Mouse (Mus musculus) liver, embryonic 12.5 days (tissue): Measurements from ENCODE around the gene Abcg3. TPM values are rescaled to one million over a fixed set of nuclear protein-coding genes. Genes with fewer than 3 reads are reported as not detected.

Experiments
- ATAC-seq: fragments of 200-750 bp; cut with Nextera tagmentation; 2 replicates; pipeline ENCODE4 v1.8.0; 2017; ENCODE audit warnings: moderate number of reproducible peaks, mild to moderate bottlenecking, moderate library complexity
- H3K27ac ChIP-seq: fragments of 300-500 bp; sonication (generic); 2 replicates; pipeline ENCODE4 v1.5.1; 2016; ENCODE audit warnings: mild to moderate bottlenecking
- H3K27me3 ChIP-seq: fragments of 300-500 bp; sonication (generic); replicated peaks from 2 replicates; pipeline ENCODE4 v1.6.1; 2016; ENCODE audit warnings: mild to moderate bottlenecking, moderate library complexity
- H3K36me3 ChIP-seq: fragments of 300-500 bp; sonication (generic); 2 replicates; pipeline ENCODE4 v1.6.1; 2016; ENCODE audit warnings: mild to moderate bottlenecking, moderate library complexity
- H3K4me1 ChIP-seq: fragments of 300-500 bp; sonication (generic); 2 replicates; pipeline ENCODE4 v1.6.1; 2016
- H3K4me2 ChIP-seq: fragments of 300-500 bp; sonication (generic); 2 replicates; pipeline ENCODE4 v1.6.1; 2016; ENCODE audit warnings: mild to moderate bottlenecking, moderate library complexity
- H3K4me3 ChIP-seq: fragments of 300-500 bp; sonication (generic); 2 replicates; pipeline ENCODE4 v1.5.1; 2016; ENCODE audit warnings: mild to moderate bottlenecking, moderate library complexity
- H3K9ac ChIP-seq: fragments of 300-500 bp; sonication (generic); 2 replicates; pipeline ENCODE4 v1.6.1; 2016; ENCODE audit warnings: mild to moderate bottlenecking, moderate library complexity
- H3K9me3 ChIP-seq: fragments of 300-500 bp; sonication (generic); replicated peaks from 2 replicates; pipeline ENCODE4 v1.6.1; 2016; ENCODE audit warnings: mild to moderate bottlenecking, moderate library complexity
- WGBS: fragments of 180-500 bp; shearing (Covaris S2); methylation state at CpG from one replicate; pipeline ENCODE4 v1.1.7; 2016; ENCODE audit not compliant: insufficient replicate concordance; 5-methylcytosine and 5-hydroxymethylcytosine counted together
- polyA plus RNA-seq: library from polyadenylated mRNA; unstranded; fragments of >200 nt; fragmentation: Nextera tagmentation; extraction: Ambion mirVana; gene quantifications from 2 replicates; pipeline ENCODE4 v1.2.1, GENCODE M21; 2016

Abcg3 gene
- 2.2 and 2.3 TPM in 2 replicates for polyA plus RNA-seq

DNA sequence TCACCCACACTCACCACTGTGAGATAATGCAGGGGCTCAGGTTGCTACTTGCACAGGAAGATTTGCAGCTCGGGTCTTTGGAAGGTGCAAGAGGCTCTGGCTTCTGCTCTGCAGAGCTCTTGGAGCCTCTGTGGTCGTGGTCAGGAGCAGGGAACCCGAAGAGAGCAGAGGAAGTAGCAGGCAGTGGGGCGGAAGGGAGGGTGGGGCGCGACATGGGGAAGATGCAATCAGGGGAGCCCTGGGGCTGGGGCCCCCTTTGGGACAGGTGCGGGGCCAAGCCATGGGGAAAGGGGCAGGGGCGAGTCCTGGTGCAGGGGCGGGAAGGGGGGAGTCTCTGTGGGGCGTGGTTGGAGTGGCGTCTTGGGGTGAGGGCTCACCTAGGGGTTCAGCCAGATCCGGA is at the start of gene Abcg3:
Abcg3 (minus strand) TSS at position 184 of the 400 bp plus-strand sequence.
- Histone ChIP-seq H3K9ac (no peak within 1 kb of the TSS), H3K9me3 (no peaks in the 10 kb centered on the region), H3K27ac (no peak within 1 kb of the TSS), H3K4me1 (0 out of 2 replicates have a peak, but pooled peaks cover 4% of the 10 kb centered on the region), H3K4me3 (no peak within 1 kb of the TSS; the same call in 1 of the 2 replicates), H3K36me3 (no peaks in the 10 kb centered on the region), H3K4me2 (peak within 1 kb of the TSS; percentile 51), H3K27me3 (no peaks in the 10 kb centered on the region)
- 0 out of 2 replicates have a peak, but pooled peaks have one; percentile 37 for ATAC-seq
- 13% methylated on average over 10 of the region's 12 CpGs for WGBS

GRCm38 (mm10) chr5:105012551-105012950 is 30.0 kb upstream of the Abcg3 start:
- Histone ChIP-seq H3K4me2 (no peak overlapping the region), H3K36me3 (no peaks in the 10 kb centered on the region), H3K27me3 (no peaks in the 10 kb centered on the region), H3K27ac (no peak overlapping the region), H3K4me3 (no peak overlapping the region), H3K9me3 (no peaks in the 10 kb centered on the region), H3K4me1 (no peaks in the 10 kb centered on the region), H3K9ac (no peak overlapping the region)
- ATAC-seq, result no peak
- WGBS, result 50% methylated on average over 1 of the region's 1 CpGs

GRCm38 (mm10) chr5:105011570-105011969 is 29.1 kb upstream of the Abcg3 start:
- H3K4me1 ChIP-seq, result no peaks in the 10 kb centered on the region
- ATAC-seq, result no peak
- no peak overlapping the region for H3K4me2 ChIP-seq
- H3K4me3 ChIP-seq, result no peak overlapping the region
- H3K27ac ChIP-seq, result no peak overlapping the region
- 39% methylated on average over 4 of the region's 4 CpGs for WGBS
- H3K27me3 ChIP-seq, result no peaks in the 10 kb centered on the region
- no peaks in the 10 kb centered on the region for H3K9me3 ChIP-seq
- H3K9ac ChIP-seq, result no peak overlapping the region
- no peaks in the 10 kb centered on the region for H3K36me3 ChIP-seq

GRCm38 (mm10) chr5:105010376-105010775 is 27.9 kb upstream of the Abcg3 start:
- Histone ChIP-seq H3K9me3 (no peaks in the 10 kb centered on the region), H3K4me3 (no peak overlapping the region), H3K36me3 (no peaks in the 10 kb centered on the region), H3K4me1 (no peaks in the 10 kb centered on the region), H3K4me2 (no peak overlapping the region), H3K27ac (no peak overlapping the region), H3K9ac (no peak overlapping the region), H3K27me3 (no peaks in the 10 kb centered on the region)
- no peak for ATAC-seq

DNA sequence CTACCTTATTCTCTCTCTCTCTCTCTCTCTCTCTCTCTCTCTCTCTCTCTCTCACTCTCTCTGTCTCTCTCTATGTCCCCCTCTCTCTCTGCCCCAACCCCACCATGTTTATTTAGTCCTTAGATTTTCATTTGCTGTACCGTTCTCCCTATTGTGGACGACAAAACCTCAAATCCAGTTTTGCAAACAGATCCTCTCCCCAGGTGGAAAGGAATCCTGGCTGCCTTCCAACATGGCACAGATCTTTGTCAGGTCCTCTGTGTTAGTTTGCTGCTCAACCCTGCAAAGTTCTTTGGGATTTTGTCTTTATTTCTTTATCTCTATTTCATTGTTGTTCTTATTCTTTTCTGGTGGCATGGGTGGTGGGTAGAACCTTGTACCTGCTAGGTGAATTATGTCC is 6.9 kb upstream of the Abcg3 start:
- H3K4me2 ChIP-seq, result no peak overlapping the region
- 85% methylated on average over 2 of the region's 2 CpGs for WGBS
- ATAC-seq, result no peak
- no peak overlapping the region for H3K9ac ChIP-seq
- no peaks in the 10 kb centered on the region for H3K27me3 ChIP-seq
- no peak overlapping the region for H3K27ac ChIP-seq
- no peak overlapping the region for H3K4me3 ChIP-seq
- no peaks in the 10 kb centered on the region for H3K4me1 ChIP-seq
- 0 out of 2 replicates have a peak, but pooled peaks cover 6% of the 10 kb centered on the region for H3K9me3 ChIP-seq
- H3K36me3 ChIP-seq, result no peaks in the 10 kb centered on the region

DNA sequence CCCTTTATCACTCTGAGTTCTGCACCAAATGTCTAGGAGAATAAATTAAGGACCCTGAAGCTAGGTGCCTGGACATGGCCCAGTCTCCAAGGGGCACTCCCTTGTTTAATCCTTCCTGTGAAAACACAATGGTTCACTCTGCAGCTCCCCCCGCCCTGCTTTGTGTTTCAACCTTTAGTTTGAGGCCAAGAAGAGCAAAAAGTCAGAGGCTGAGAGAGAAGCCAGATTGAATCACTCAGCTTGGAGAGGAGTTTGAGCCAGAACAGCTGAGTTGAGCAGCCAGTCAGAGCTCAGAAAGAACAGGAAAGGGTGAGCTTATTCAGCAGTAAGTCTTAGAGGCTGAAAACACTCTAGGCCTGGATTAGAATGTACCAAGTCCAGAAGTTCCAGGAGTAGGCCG is 5.5 kb upstream of the Abcg3 start:
- Histone ChIP-seq H3K4me1 (no peaks in the 10 kb centered on the region), H3K9me3 (0 out of 2 replicates have a peak, but pooled peaks cover 6% of the 10 kb centered on the region), H3K27ac (no peak overlapping the region), H3K36me3 (no peaks in the 10 kb centered on the region), H3K4me3 (no peak overlapping the region), H3K27me3 (no peaks in the 10 kb centered on the region), H3K9ac (no peak overlapping the region), H3K4me2 (no peak overlapping the region)
- ATAC-seq, result no peak
- WGBS, result 46% methylated on average over 2 of the region's 2 CpGs

DNA sequence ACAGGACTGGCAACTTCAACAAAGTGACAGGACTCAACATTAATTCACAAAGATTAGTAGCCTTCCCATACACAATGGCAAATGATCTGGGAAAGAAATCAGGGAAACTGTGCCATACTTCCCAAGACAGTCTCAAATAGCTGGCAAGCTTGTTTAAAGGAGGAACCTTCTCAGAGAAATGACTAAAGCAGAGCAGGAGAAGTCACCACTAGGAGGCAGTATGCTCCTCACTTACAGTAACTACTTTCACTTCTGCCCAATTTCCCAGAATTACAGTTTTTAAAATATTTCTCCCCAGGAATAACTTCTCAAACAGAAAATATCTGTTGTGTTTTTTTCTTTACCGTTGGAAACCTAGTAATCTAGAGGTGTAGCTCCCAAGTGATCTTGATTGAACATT is 4.2 kb upstream of the Abcg3 start:
- H3K36me3 ChIP-seq, result no peaks in the 10 kb centered on the region
- 24% methylated on average over 1 of the region's 1 CpGs for WGBS
- H3K4me1 ChIP-seq, result 0 out of 2 replicates have a peak, but pooled peaks cover 4% of the 10 kb centered on the region
- H3K4me3 ChIP-seq, result no peak overlapping the region
- no peak overlapping the region for H3K4me2 ChIP-seq
- no peak overlapping the region for H3K9ac ChIP-seq
- H3K27me3 ChIP-seq, result no peaks in the 10 kb centered on the region
- H3K27ac ChIP-seq, result no peak overlapping the region
- 0 out of 2 replicates have a peak, but pooled peaks cover 6% of the 10 kb centered on the region for H3K9me3 ChIP-seq
- no peak for ATAC-seq

- Histone ChIP-seq H3K27ac (no peak overlapping the region), H3K36me3 (no peaks in the 10 kb centered on the region), H3K4me2 (no peak overlapping the region), H3K27me3 (no peaks in the 10 kb centered on the region), H3K9me3 (no peaks in the 10 kb centered on the region), H3K9ac (no peak overlapping the region), H3K4me3 (no peak overlapping the region), H3K4me1 (0 out of 2 replicates have a peak, but pooled peaks cover 4% of the 10 kb centered on the region)
- WGBS, result 11% methylated on average over 2 of the region's 2 CpGs
- ATAC-seq, result peak; percentile 40
Observed at GRCm38 (mm10) chr5:104979040-104979513, 3.4 kb downstream of the Abcg3 start.

DNA sequence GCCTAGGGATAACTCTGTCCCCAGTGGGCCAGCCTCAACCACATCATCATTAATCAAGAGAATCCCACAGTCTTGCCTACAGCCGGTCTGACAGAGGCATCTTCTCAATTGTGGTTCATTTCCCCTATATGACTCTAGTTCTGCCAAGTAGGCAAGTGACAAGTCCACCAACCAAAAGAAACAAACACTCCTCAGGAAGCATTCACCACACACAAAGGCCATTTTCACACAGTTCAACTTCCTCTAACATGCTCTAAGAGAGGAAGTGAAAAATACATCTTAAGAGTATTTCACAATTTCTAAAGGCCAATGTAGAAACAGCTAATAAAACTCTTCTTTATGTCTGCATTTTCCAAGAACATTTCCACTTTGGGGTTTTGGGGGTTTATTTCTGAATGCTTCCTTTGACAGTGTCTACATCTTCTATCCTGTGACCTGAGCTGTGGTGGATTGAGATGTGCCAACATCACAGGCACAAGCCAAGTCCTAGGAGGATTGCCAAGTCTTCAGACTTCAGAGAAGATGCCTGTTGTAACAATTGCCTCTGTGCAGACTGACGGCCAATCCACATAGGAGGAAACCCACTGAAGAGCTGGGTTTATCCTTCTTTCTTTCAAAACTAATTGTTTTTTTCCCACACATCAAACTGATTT is 24.3 kb downstream of the Abcg3 start:
- ATAC-seq, result no peak
- no peaks in the 10 kb centered on the region for H3K27me3 ChIP-seq
- H3K4me1 ChIP-seq, result no peaks in the 10 kb centered on the region
- H3K9me3 ChIP-seq, result no peaks in the 10 kb centered on the region
- H3K27ac ChIP-seq, result no peak overlapping the region
- H3K36me3 ChIP-seq, result no peaks in the 10 kb centered on the region
- WGBS, result 42% methylated on average over 2 of the region's 2 CpGs
- no peak overlapping the region for H3K4me2 ChIP-seq
- no peak overlapping the region for H3K9ac ChIP-seq
- no peak overlapping the region for H3K4me3 ChIP-seq

GRCm38 (mm10) chr5:104955208-104955607 is 27.3 kb downstream of the Abcg3 start:
- Histone ChIP-seq H3K9ac (no peak overlapping the region), H3K9me3 (0 out of 2 replicates have a peak, but pooled peaks cover 5% of the 10 kb centered on the region), H3K36me3 (no peaks in the 10 kb centered on the region), H3K4me3 (no peak overlapping the region), H3K4me1 (no peaks in the 10 kb centered on the region), H3K4me2 (no peak overlapping the region), H3K27ac (no peak overlapping the region), H3K27me3 (no peaks in the 10 kb centered on the region)
- ATAC-seq, result no peak
- 68% methylated on average over 3 of the region's 3 CpGs for WGBS

- no peaks in the 10 kb centered on the region for H3K27me3 ChIP-seq
- H3K27ac ChIP-seq, result no peak overlapping the region
- no peaks in the 10 kb centered on the region for H3K36me3 ChIP-seq
- H3K4me3 ChIP-seq, result no peak overlapping the region
- 38% methylated on average over 1 of the region's 1 CpGs for WGBS
- no peak overlapping the region for H3K4me2 ChIP-seq
- no peaks in the 10 kb centered on the region for H3K4me1 ChIP-seq
- no peak for ATAC-seq
- peaks cover 6% of the 10 kb centered on the region; the same call in 1 of the 2 replicates for H3K9me3 ChIP-seq
- no peak overlapping the region for H3K9ac ChIP-seq
Observed at GRCm38 (mm10) chr5:104946951-104947350, 35.6 kb downstream of the Abcg3 start.

DNA sequence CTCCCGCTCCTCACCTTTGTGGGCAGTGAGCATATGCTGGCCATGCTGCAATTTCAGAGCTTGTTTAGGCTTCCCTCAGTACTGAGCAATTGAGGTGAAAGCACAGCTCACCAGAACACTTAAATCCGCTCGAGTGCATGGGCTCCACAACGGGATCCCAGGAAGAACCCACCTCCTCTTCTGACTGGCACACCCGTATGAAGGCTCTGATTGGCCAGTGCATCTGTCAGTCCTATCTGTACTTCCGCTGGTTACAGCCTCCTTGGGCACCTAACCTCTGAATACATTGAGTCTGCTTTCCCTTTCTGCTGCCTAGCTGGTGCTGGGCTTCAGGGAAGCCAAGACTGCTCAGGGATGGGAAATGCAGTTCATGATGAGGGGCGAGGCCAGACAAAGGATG is 48.4 kb downstream of the Abcg3 start:
- Histone ChIP-seq H3K27ac (no peak overlapping the region), H3K4me3 (no peak overlapping the region), H3K4me2 (no peak overlapping the region), H3K27me3 (no peaks in the 10 kb centered on the region), H3K9ac (no peak overlapping the region), H3K9me3 (0 out of 2 replicates have a peak, but pooled peaks cover 6% of the 10 kb centered on the region), H3K36me3 (no peaks in the 10 kb centered on the region), H3K4me1 (no peaks in the 10 kb centered on the region)
- whole genome bisulfite sequencing, result 72% methylated on average over 7 of the region's 7 CpGs
- ATAC-seq, result no peak
